Mouse (Mus musculus) midbrain, postnatal 0 days (tissue): Measurements from ENCODE around the gene Snx7. TPM values are rescaled to one million over a fixed set of nuclear protein-coding genes. Genes with fewer than 3 reads are reported as not detected.

Experiments used
- ATAC-seq: fragments of 200-750 bp; cut with Nextera tagmentation; 2 replicates; pipeline ENCODE4 v1.8.0; 2017; ENCODE audit warnings: moderate number of reproducible peaks, mild to moderate bottlenecking, moderate TSS enrichment, moderate library complexity; ENCODE audit not compliant: low FRiP score
- DNase-seq: peaks from one replicate; pipeline ENCODE4 v3.0.0-alpha.2; 2015; ENCODE audit warnings: low spot score
- H3K27ac ChIP-seq: fragments of 300-500 bp; sonication (generic); 2 replicates; pipeline ENCODE4 v1.5.1; 2014; ENCODE audit warnings: low read depth, mild to moderate bottlenecking, low read length, mixed read lengths
- H3K27me3 ChIP-seq: fragments of 300-500 bp; sonication (generic); 2 replicates; pipeline ENCODE4 v1.6.1; 2014; ENCODE audit warnings: low read length, control low read depth, mixed read lengths; ENCODE audit not compliant: insufficient read depth
- H3K36me3 ChIP-seq: fragments of 300-500 bp; sonication (generic); 2 replicates; pipeline ENCODE4 v1.6.1; 2014; ENCODE audit warnings: low read length, control low read depth, mixed read lengths; ENCODE audit not compliant: insufficient read depth
- H3K4me1 ChIP-seq: fragments of 300-500 bp; sonication (generic); 2 replicates; pipeline ENCODE4 v1.6.1; 2014; ENCODE audit warnings: mild to moderate bottlenecking, control low read depth, antibody characterized with exemption, low read length, mixed read lengths; ENCODE audit not compliant: insufficient read depth
- H3K4me2 ChIP-seq: fragments of 300-500 bp; sonication (generic); 2 replicates; pipeline ENCODE4 v1.6.1; 2014; ENCODE audit warnings: low read depth, mild to moderate bottlenecking, low read length, mixed read lengths; ENCODE audit not compliant: poor library complexity, severe bottlenecking
- H3K4me3 ChIP-seq: fragments of 300-500 bp; sonication (generic); 2 replicates; pipeline ENCODE4 v1.5.1; 2014; ENCODE audit warnings: low read depth, mild to moderate bottlenecking, low read length, moderate library complexity
- H3K9ac ChIP-seq: fragments of 300-500 bp; sonication (generic); replicated peaks from 2 replicates; pipeline ENCODE4 v1.6.1; 2014; ENCODE audit warnings: mild to moderate bottlenecking, low read length, moderate library complexity, mixed read lengths; ENCODE audit not compliant: poor library complexity, severe bottlenecking
- H3K9me3 ChIP-seq: fragments of 300-500 bp; sonication (generic); 2 replicates; pipeline ENCODE4 v1.6.1; 2016; ENCODE audit warnings: low read length, control low read depth
- CTCF ChIP-seq: IDR thresholded peaks from 2 replicates; pipeline ENCODE4 v1.5.1; 2016; ENCODE audit warnings: antibody characterized with exemption, mild to moderate bottlenecking
- WGBS: fragments of 180-500 bp; shearing (Covaris S2); extraction: QIAGEN DNeasy Blood & Tissue Kit; methylation state at CpG from one replicate; pipeline ENCODE4 v1.1.7; 2014; 5-methylcytosine and 5-hydroxymethylcytosine counted together
- polyA plus RNA-seq: library from polyadenylated mRNA; unstranded; fragments of >200 nt; fragmentation: Nextera tagmentation; extraction: Ambion mirVana; gene quantifications from 2 replicates; pipeline ENCODE4 v1.2.1, GENCODE M21; 2015
- total RNA-seq: library from RNA; depleted of rRNA; stranded (reverse); fragments of >200 nt; gene quantifications from 2 replicates; pipeline ENCODE4 v1.2.3, GENCODE M21; 2014

Gene Snx7
- total and polyA plus RNA-seq, 2 experiments from 2014 or later = 10.9 to 13.0 TPM

GRCm38 (mm10) chr3:117805782-117806181, 63.0 kb downstream of the Snx7 start:
- no peak for ATAC-seq
- no peak overlapping the region for H3K9ac ChIP-seq
- no peak overlapping the region for H3K27ac ChIP-seq
- no peaks in the 10 kb centered on the region for H3K4me1 ChIP-seq
- no peaks in the 10 kb centered on the region for H3K36me3 ChIP-seq
- H3K4me2 ChIP-seq = no peak overlapping the region
- WGBS = 91% methylated on average over 6 of the region's 6 CpGs
- H3K27me3 ChIP-seq = no peaks in the 10 kb centered on the region
- H3K4me3 ChIP-seq = no peak overlapping the region
- TF ChIP-seq CTCF = no peak
- no peaks in the 10 kb centered on the region for H3K9me3 ChIP-seq
- no peak for DNase-seq

- no peak for ATAC-seq
- no peak overlapping the region for H3K27ac ChIP-seq
- no peak for TF ChIP-seq CTCF
- no peak overlapping the region for H3K9ac ChIP-seq
- no peaks in the 10 kb centered on the region for H3K36me3 ChIP-seq
- no peak for DNase-seq
- no peaks in the 10 kb centered on the region for H3K9me3 ChIP-seq
- H3K27me3 ChIP-seq = no peaks in the 10 kb centered on the region
- H3K4me1 ChIP-seq = no peaks in the 10 kb centered on the region
- no peak overlapping the region for H3K4me2 ChIP-seq
- H3K4me3 ChIP-seq = no peak overlapping the region
Measured at GRCm38 (mm10) chr3:117794501-117794900, 74.2 kb downstream of the Snx7 start.

- no peak overlapping the region for H3K4me3 ChIP-seq
- H3K9ac ChIP-seq = no peak overlapping the region
- no peak overlapping the region for H3K27ac ChIP-seq
- no peaks in the 10 kb centered on the region for H3K36me3 ChIP-seq
- DNase-seq (no peak), ATAC-seq (no peak)
- no peak overlapping the region for H3K4me2 ChIP-seq
- H3K4me1 ChIP-seq = no peaks in the 10 kb centered on the region; the same call in 1 of the 2 replicates
- no peaks in the 10 kb centered on the region for H3K27me3 ChIP-seq
- H3K9me3 ChIP-seq = no peaks in the 10 kb centered on the region
- TF ChIP-seq CTCF = no peak
- WGBS = 80% methylated on average over 4 of the region's 4 CpGs
Measured at GRCm38 (mm10) chr3:117791951-117792350, 76.8 kb downstream of the Snx7 start.

- Histone ChIP-seq H3K27me3 (no peaks in the 10 kb centered on the region), H3K27ac (no peak overlapping the region), H3K4me2 (no peak overlapping the region), H3K9me3 (no peaks in the 10 kb centered on the region), H3K36me3 (no peaks in the 10 kb centered on the region), H3K4me1 (no peaks in the 10 kb centered on the region; the same call in 1 of the 2 replicates), H3K4me3 (no peak overlapping the region), H3K9ac (no peak overlapping the region)
- DNase-seq = no peak
- 74% methylated on average over 2 of the region's 2 CpGs for WGBS
- TF ChIP-seq CTCF = no peak
- ATAC-seq = no peak
Measured at GRCm38 (mm10) chr3:117791273-117791672, 77.5 kb downstream of the Snx7 start.

- 56% methylated on average over 14 of the region's 14 CpGs for WGBS
- Histone ChIP-seq H3K4me2 (no peak overlapping the region), H3K27ac (no peak overlapping the region), H3K4me3 (no peak overlapping the region), H3K9me3 (no peaks in the 10 kb centered on the region), H3K36me3 (no peaks in the 10 kb centered on the region), H3K4me1 (no peaks in the 10 kb centered on the region; the same call in 1 of the 2 replicates), H3K9ac (no peak overlapping the region), H3K27me3 (no peaks in the 10 kb centered on the region)
- ATAC-seq (peak; percentile 83), DNase-seq (peak; percentile 90)
- TF ChIP-seq CTCF = peak; percentile 78
Measured at GRCm38 (mm10) chr3:117788800-117789693, 79.7 kb downstream of the Snx7 start.

GRCm38 (mm10) chr3:117787247-117787646, 81.5 kb downstream of the Snx7 start:
- no peaks in the 10 kb centered on the region for H3K27me3 ChIP-seq
- TF ChIP-seq CTCF = no peak
- H3K4me3 ChIP-seq = no peak overlapping the region
- ATAC-seq = no peak
- H3K4me1 ChIP-seq = no peaks in the 10 kb centered on the region; the same call in 1 of the 2 replicates
- no peaks in the 10 kb centered on the region for H3K36me3 ChIP-seq
- H3K27ac ChIP-seq = no peak overlapping the region
- no peak for DNase-seq
- 35% methylated on average over 6 of the region's 6 CpGs for WGBS
- H3K9me3 ChIP-seq = no peaks in the 10 kb centered on the region
- no peak overlapping the region for H3K4me2 ChIP-seq
- no peak overlapping the region for H3K9ac ChIP-seq
